Mouse (Mus musculus) intestine, embryonic 16.5 days (tissue): ENCODE measurements around the gene Stk38. TPM values are rescaled to one million over a fixed set of nuclear protein-coding genes. Genes with fewer than 3 reads are reported as not detected.
"Not testable (repeated sequence)": the region's sequence is repeated elsewhere in the genome, so short reads cannot be mapped to it uniquely, and the experiment has no call there.

ENCODE experiments used
- ATAC-seq: fragments of 200-750 bp; cut with Nextera tagmentation; 2 replicates; pipeline ENCODE4 v1.8.0; 2017; ENCODE audit warnings: moderate TSS enrichment, moderate library complexity
- H3K27ac ChIP-seq: fragments of 300-500 bp; sonication (generic); 2 replicates; pipeline ENCODE4 v1.5.1; 2014; ENCODE audit warnings: mild to moderate bottlenecking, low read length
- H3K27me3 ChIP-seq: fragments of 300-500 bp; sonication (generic); replicated peaks from 2 replicates; pipeline ENCODE4 v1.6.1; 2014; ENCODE audit warnings: low read length, control low read depth, mixed read lengths; ENCODE audit not compliant: control insufficient read depth, insufficient read depth
- H3K36me3 ChIP-seq: fragments of 300-500 bp; sonication (generic); 2 replicates; pipeline ENCODE4 v1.6.1; 2014; ENCODE audit warnings: low read length, control low read depth; ENCODE audit not compliant: control insufficient read depth, insufficient read depth
- H3K4me1 ChIP-seq: fragments of 300-500 bp; sonication (generic); 2 replicates; pipeline ENCODE4 v1.6.1; 2014; ENCODE audit warnings: low read length, control low read depth, mixed read lengths; ENCODE audit not compliant: control insufficient read depth, insufficient read depth
- H3K4me2 ChIP-seq: fragments of 300-500 bp; sonication (generic); 2 replicates; pipeline ENCODE4 v1.6.1; 2014; ENCODE audit warnings: low read depth, low read length, control low read depth
- H3K4me3 ChIP-seq: fragments of 300-500 bp; sonication (generic); 2 replicates; pipeline ENCODE4 v1.5.1; 2014; ENCODE audit warnings: mild to moderate bottlenecking, low read length
- H3K9ac ChIP-seq: fragments of 300-500 bp; sonication (generic); 2 replicates; pipeline ENCODE4 v1.6.1; 2014; ENCODE audit warnings: low read depth, low read length
- H3K9me3 ChIP-seq: fragments of 300-500 bp; sonication (generic); 2 replicates; pipeline ENCODE4 v1.6.1; 2016; ENCODE audit warnings: low read length, control low read depth; ENCODE audit not compliant: control insufficient read depth
- WGBS: fragments of 180-500 bp; shearing (Covaris S2); extraction: QIAGEN DNeasy Blood & Tissue Kit; methylation state at CpG from one replicate; pipeline ENCODE4 v1.1.7; 2014; 5-methylcytosine and 5-hydroxymethylcytosine counted together
- polyA plus RNA-seq: library from polyadenylated mRNA; unstranded; fragments of >200 nt; fragmentation: Nextera tagmentation; extraction: Ambion mirVana; gene quantifications from 2 replicates; pipeline ENCODE4 v1.2.1, GENCODE M21; 2015

Gene Stk38
- polyA plus RNA-seq, 1 experiment from 2014 or later = 104 TPM

DNA sequence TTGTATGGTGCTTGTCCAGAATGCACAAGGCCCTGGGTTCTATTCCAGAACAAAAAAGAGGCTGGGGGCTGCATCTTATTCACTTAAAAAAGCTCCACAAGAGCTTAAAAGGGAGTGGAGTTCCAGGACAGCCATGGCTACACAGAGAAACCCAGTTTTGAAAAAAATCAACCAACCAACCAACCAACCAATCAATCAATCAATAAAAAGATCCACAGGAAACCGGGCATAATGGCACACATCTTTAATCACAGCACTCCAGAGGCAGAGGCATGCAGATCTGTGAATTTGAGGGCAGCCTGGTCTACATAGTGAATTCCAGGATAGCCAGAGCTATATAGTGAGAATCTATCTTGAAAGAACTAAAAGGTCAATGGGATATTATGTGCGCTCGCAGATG lies 2.8 kb downstream of the Stk38 start:
- Histone ChIP-seq H3K27me3 (no peaks in the 10 kb centered on the region), H3K4me1 (peaks cover 15% of the 10 kb centered on the region), H3K9ac (no peak overlapping the region), H3K9me3 (no peaks in the 10 kb centered on the region), H3K4me2 (no peak overlapping the region), H3K4me3 (no peak overlapping the region), H3K27ac (no peak overlapping the region), H3K36me3 (0 out of 2 replicates have a peak, but pooled peaks cover 3% of the 10 kb centered on the region)
- WGBS = 93% methylated on average over 3 of the region's 3 CpGs
- no peak for ATAC-seq

GRCm38 (mm10) chr17:29003740-29004139 lies 4.1 kb downstream of the Stk38 start:
- H3K4me1 ChIP-seq = peaks cover 15% of the 10 kb centered on the region
- H3K9me3 ChIP-seq = no peaks in the 10 kb centered on the region
- H3K9ac ChIP-seq = no peak overlapping the region
- no peak for ATAC-seq
- 0 out of 2 replicates have a peak, but pooled peaks cover 3% of the 10 kb centered on the region for H3K36me3 ChIP-seq
- no peak overlapping the region for H3K27ac ChIP-seq
- no peak overlapping the region for H3K4me2 ChIP-seq
- H3K27me3 ChIP-seq = no peaks in the 10 kb centered on the region
- H3K4me3 ChIP-seq = no peak overlapping the region
- 57% methylated on average over 1 of the region's 1 CpGs for WGBS

GRCm38 (mm10) chr17:29000465-29000864 lies 7.3 kb downstream of the Stk38 start:
- Histone ChIP-seq H3K36me3 (0 out of 2 replicates have a peak, but pooled peaks cover 3% of the 10 kb centered on the region), H3K4me1 (peaks cover 7% of the 10 kb centered on the region), H3K27me3 (no peaks in the 10 kb centered on the region), H3K9ac (no peak overlapping the region), H3K9me3 (no peaks in the 10 kb centered on the region), H3K4me3 (no peak overlapping the region), H3K4me2 (no peak overlapping the region), H3K27ac (no peak overlapping the region)
- 87% methylated on average over 6 of the region's 6 CpGs for WGBS
- ATAC-seq = no peak

DNA sequence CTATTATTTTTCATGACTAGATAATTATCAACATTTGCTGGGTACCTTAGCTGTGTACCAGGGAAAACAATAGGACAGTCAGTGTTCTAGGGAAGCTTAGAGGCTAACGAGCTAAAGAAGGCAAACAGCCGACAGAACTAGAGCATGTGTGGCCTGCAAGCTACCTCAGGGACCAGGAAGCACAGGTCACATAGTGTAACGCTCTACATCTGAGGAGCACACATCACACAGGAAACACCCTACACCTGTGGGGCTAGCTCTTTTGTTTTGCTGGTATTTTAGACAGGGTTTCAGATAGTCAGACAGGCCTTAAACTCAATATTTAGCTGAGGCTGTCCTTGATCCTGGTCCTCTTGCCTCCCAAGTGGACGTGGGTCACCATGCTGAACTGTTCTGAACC lies 13.2 kb downstream of the Stk38 start:
- no peak for ATAC-seq

GRCm38 (mm10) chr17:28993004-28993403 lies 14.8 kb downstream of the Stk38 start:
- H3K9me3 ChIP-seq, H3K4me3 ChIP-seq, H3K27ac ChIP-seq, ATAC-seq, H3K4me1 ChIP-seq, H3K27me3 ChIP-seq, H3K9ac ChIP-seq, H3K4me2 ChIP-seq, H3K36me3 ChIP-seq: not testable (repeated sequence)
- WGBS = 96% methylated on average over 1 of the region's 1 CpGs

More for the DNA sequence above, 13.2 kb downstream of the Stk38 start:
- Histone ChIP-seq H3K36me3 (no peaks in the 10 kb centered on the region), H3K4me2 (no peak overlapping the region), H3K27me3 (no peaks in the 10 kb centered on the region), H3K9ac (no peak overlapping the region), H3K4me1 (no peaks in the 10 kb centered on the region), H3K9me3 (no peaks in the 10 kb centered on the region), H3K4me3 (no peak overlapping the region), H3K27ac (no peak overlapping the region)
- WGBS = 86% methylated on average over 4 of the region's 4 CpGs

- Histone ChIP-seq H3K27ac (no peak overlapping the region), H3K4me2 (no peak overlapping the region), H3K4me1 (no peaks in the 10 kb centered on the region), H3K27me3 (no peaks in the 10 kb centered on the region), H3K4me3 (no peak overlapping the region), H3K9me3 (no peaks in the 10 kb centered on the region), H3K9ac (no peak overlapping the region), H3K36me3 (peaks cover 10% of the 10 kb centered on the region)
- 51% methylated on average over 7 of the region's 7 CpGs for WGBS
- no peak for ATAC-seq
Measured at GRCm38 (mm10) chr17:28992105-28992504, 15.7 kb downstream of the Stk38 start.

GRCm38 (mm10) chr17:28991286-28991685 lies 16.5 kb downstream of the Stk38 start:
- Histone ChIP-seq H3K4me1 (no peaks in the 10 kb centered on the region), H3K4me2 (no peak overlapping the region), H3K9ac (no peak overlapping the region), H3K9me3 (no peaks in the 10 kb centered on the region), H3K27ac (no peak overlapping the region), H3K27me3 (no peaks in the 10 kb centered on the region), H3K4me3 (no peak overlapping the region), H3K36me3 (peaks cover 13% of the 10 kb centered on the region)
- no peak for ATAC-seq
- WGBS = 69% methylated on average over 9 of the region's 9 CpGs

GRCm38 (mm10) chr17:28990060-28990459 lies 17.7 kb downstream of the Stk38 start:
- H3K36me3 ChIP-seq = peaks cover 13% of the 10 kb centered on the region
- H3K9ac ChIP-seq = no peak overlapping the region
- H3K4me2 ChIP-seq = no peak overlapping the region
- no peaks in the 10 kb centered on the region for H3K27me3 ChIP-seq
- H3K27ac ChIP-seq = no peak overlapping the region
- 67% methylated on average over 4 of the region's 4 CpGs for WGBS
- ATAC-seq = no peak
- H3K4me1 ChIP-seq = no peaks in the 10 kb centered on the region
- no peak overlapping the region for H3K4me3 ChIP-seq
- H3K9me3 ChIP-seq = no peaks in the 10 kb centered on the region

- H3K4me2 ChIP-seq = no peak overlapping the region
- H3K9me3 ChIP-seq = no peaks in the 10 kb centered on the region
- H3K4me1 ChIP-seq = no peaks in the 10 kb centered on the region
- H3K4me3 ChIP-seq = no peak overlapping the region
- H3K9ac ChIP-seq = no peak overlapping the region
- no peaks in the 10 kb centered on the region for H3K27me3 ChIP-seq
- 83% methylated on average over 3 of the region's 3 CpGs for WGBS
- ATAC-seq = no peak
- no peak overlapping the region for H3K27ac ChIP-seq
- H3K36me3 ChIP-seq = peaks cover 13% of the 10 kb centered on the region
Measured at GRCm38 (mm10) chr17:28988996-28989395, 18.8 kb downstream of the Stk38 start.

DNA sequence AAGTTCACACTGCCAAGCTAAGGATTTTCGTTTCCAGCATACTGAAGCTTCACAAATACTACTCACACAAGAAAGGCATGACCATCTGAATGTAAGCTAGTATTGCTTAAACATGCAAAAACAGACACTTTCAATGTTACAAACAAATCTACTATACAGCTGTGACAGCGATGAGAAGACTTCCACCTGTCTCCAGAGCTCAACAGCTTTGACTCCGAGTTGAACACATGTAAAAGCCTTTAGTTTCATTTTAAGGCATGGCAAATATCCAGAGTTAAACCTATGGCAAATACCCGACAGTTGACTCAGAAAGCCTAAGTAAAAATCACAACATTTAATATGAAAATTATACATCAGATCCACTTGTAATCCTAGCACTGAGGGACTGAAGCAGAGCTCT lies 19.5 kb downstream of the Stk38 start:
- Histone ChIP-seq H3K4me2 (no peak overlapping the region), H3K9ac (no peak overlapping the region), H3K27me3 (no peaks in the 10 kb centered on the region), H3K36me3 (peaks cover 13% of the 10 kb centered on the region), H3K4me3 (no peak overlapping the region), H3K4me1 (no peaks in the 10 kb centered on the region), H3K9me3 (no peaks in the 10 kb centered on the region), H3K27ac (no peak overlapping the region)
- 70% methylated on average over 4 of the region's 4 CpGs for WGBS
- no peak for ATAC-seq
